Mouse (Mus musculus) forebrain, embryonic 11.5 days (tissue): ENCODE results near the gene Impg2. TPM values are rescaled to one million over a fixed set of nuclear protein-coding genes. Genes with fewer than 3 reads are reported as not detected.

Source experiments
- ATAC-seq: fragments of 200-750 bp; cut with Nextera tagmentation; replicated peaks from 2 replicates; pipeline ENCODE4 v1.8.0; 2017; ENCODE audit warnings: moderate TSS enrichment; ENCODE audit not compliant: low FRiP score
- DNase-seq: peaks from one replicate; pipeline ENCODE4 v3.0.0-alpha.2; 2017; ENCODE audit warnings: low spot score
- H3K27ac ChIP-seq: fragments of 300-500 bp; sonication (generic); 2 replicates; pipeline ENCODE4 v1.5.1; 2014; ENCODE audit warnings: low read depth, low read length
- H3K27me3 ChIP-seq: fragments of 300-500 bp; sonication (generic); 2 replicates; pipeline ENCODE4 v1.6.1; 2014; ENCODE audit warnings: mild to moderate bottlenecking, low read length, mixed read lengths; ENCODE audit not compliant: control insufficient read depth, insufficient read depth
- H3K36me3 ChIP-seq: fragments of 300-500 bp; sonication (generic); 2 replicates; pipeline ENCODE4 v1.6.1; 2014; ENCODE audit warnings: mild to moderate bottlenecking, low read length, moderate library complexity, mixed read lengths; ENCODE audit not compliant: control insufficient read depth, insufficient read depth
- H3K4me1 ChIP-seq: fragments of 300-500 bp; sonication (generic); replicated peaks from 2 replicates; pipeline ENCODE4 v1.6.1; 2014; ENCODE audit warnings: low read length, mixed read lengths; ENCODE audit not compliant: control insufficient read depth, insufficient read depth
- H3K4me2 ChIP-seq: fragments of 300-500 bp; sonication (generic); 2 replicates; pipeline ENCODE4 v1.6.1; 2014; ENCODE audit warnings: low read depth, mild to moderate bottlenecking, low read length, moderate library complexity, mixed read lengths; ENCODE audit not compliant: severe bottlenecking
- H3K4me3 ChIP-seq: fragments of 300-500 bp; sonication (generic); 2 replicates; pipeline ENCODE4 v1.5.1; 2014; ENCODE audit warnings: low read depth, low read length
- H3K9ac ChIP-seq: fragments of 300-500 bp; sonication (generic); 2 replicates; pipeline ENCODE4 v1.6.1; 2014; ENCODE audit warnings: low read length
- H3K9me3 ChIP-seq: fragments of 300-500 bp; sonication (generic); 2 replicates; pipeline ENCODE4 v1.6.1; 2016; ENCODE audit warnings: low read length, mixed read lengths; ENCODE audit not compliant: control insufficient read depth
- polyA plus RNA-seq: library from polyadenylated mRNA; unstranded; fragments of >200 nt; fragmentation: Nextera tagmentation; extraction: Ambion mirVana; gene quantifications from 2 replicates; pipeline ENCODE4 v1.2.1, GENCODE M21; 2014

Gene Impg2
- polyA plus RNA-seq, 1 experiment from 2014 or later, result 0.28 TPM

DNA sequence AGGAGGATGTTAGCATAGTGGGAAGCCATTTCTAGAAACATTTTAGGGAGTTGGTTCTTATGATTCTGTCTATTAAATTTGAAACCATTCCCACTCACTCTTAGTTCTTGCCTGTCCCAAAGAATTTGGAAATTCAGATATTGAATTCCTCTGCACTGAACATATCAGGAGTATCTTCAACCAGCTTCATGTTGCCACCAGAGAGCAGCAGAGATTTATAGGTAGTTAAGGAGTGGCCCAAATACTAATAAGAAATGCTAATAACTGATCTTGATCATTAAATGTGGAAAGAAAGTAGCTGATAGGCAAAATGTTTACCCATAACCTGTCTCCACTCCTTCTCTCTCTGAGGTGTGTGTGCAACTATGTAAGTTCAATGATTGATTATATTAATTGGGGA lies 107.2 kb downstream of the Impg2 start:
- no peak overlapping the region for H3K27ac ChIP-seq
- H3K27me3 ChIP-seq, result no peaks in the 10 kb centered on the region
- no peak overlapping the region for H3K9ac ChIP-seq
- no peaks in the 10 kb centered on the region for H3K36me3 ChIP-seq
- H3K4me1 ChIP-seq, result no peaks in the 10 kb centered on the region
- H3K4me2 ChIP-seq, result no peak overlapping the region
- DNase-seq (no peak), ATAC-seq (no peak)
- H3K4me3 ChIP-seq, result no peak overlapping the region
- no peaks in the 10 kb centered on the region for H3K9me3 ChIP-seq

Other genes with a start within 250 kb of the Impg2 start
- gene Rpl24, start 238.0 kb upstream of the Impg2 start, polyA plus RNA-seq, result 718 and 776 TPM in 2 replicates
- 19.1 and 21.7 TPM in 2 replicates for gene Zbtb11, start 230.4 kb upstream of the Impg2 start, polyA plus RNA-seq
- gene Pcnp, start 174.6 kb upstream of the Impg2 start, polyA plus RNA-seq, result 332 and 372 TPM in 2 replicates
- 31.2 and 33.6 TPM in 2 replicates for gene Trmt10c, start 166.5 kb upstream of the Impg2 start, polyA plus RNA-seq
- gene Senp7, start 156.0 kb upstream of the Impg2 start, polyA plus RNA-seq, result 37.6 and 41.4 TPM in 2 replicates